Mouse (Mus musculus): ENCODE results near the gene Rilp. TPM values are rescaled to one million over a fixed set of nuclear protein-coding genes. Genes with fewer than 3 reads are reported as not detected.

The Rilp gene
- total RNA-seq (2021): 10 to 100 TPM; 33.4 to 41.9 TPM
- long read RNA-seq, experiment 1, transcript Rilp-201 (8 exons, 1,489 nt): major isoform, 20 of 48 reads
- long read RNA-seq, experiment 1, partial matches to known transcripts: 16 of 48 reads
- long read RNA-seq, experiment 1, other reads (novel, unspliced or antisense): 11 of 48 reads
- long read RNA-seq, experiment 2, transcript Rilp-201 (8 exons, 1,489 nt): major isoform, 33 of 54 reads
- long read RNA-seq, experiment 2, partial matches to known transcripts: 9 of 54 reads
- long read RNA-seq, experiment 2, other reads (novel, unspliced or antisense): 11 of 54 reads

GRCm38 (mm10) chr11:75509741-75510626, at the start of gene Rilp:
Rilp (plus strand) TSS chr11:75510094.
- peak; percentile 92 for DNase-seq
- Histone ChIP-seq H3K27ac (peak within 1 kb of the TSS; percentile 100), H3K4me3 (peak within 1 kb of the TSS; percentile 87)
- intact Hi-C loops (cut with DNase I): loop anchor here (1.0 to 2.0 kb wide), 4 partner anchors 23 to 108 kb away; partner anchors contain the start of gene Prpf8
- TF ChIP-seq CTCF (IDR thresholded peaks at IDR 0.05): peak; percentile 25

GRCm38 (mm10) chr11:75460103-75460843, 49.6 kb upstream of the Rilp start:
- intact Hi-C loops (cut with DNase I): loop anchor here (5.0 kb wide), 1 partner anchor 107 kb away; no protein-coding TSS in a partner anchor
- peak; percentile 92 for DNase-seq
- H3K27ac ChIP-seq: peak overlapping the region; percentile 100
- no peak for TF ChIP-seq CTCF (IDR thresholded peaks at IDR 0.05)
- H3K4me3 ChIP-seq: peak overlapping the region; percentile 72

GRCm38 (mm10) chr11:75460844-75461742, 48.8 kb upstream of the Rilp start, which contains the start of gene Tlcd2:
Tlcd2 (plus strand) TSS chr11:75461715.
- peak; percentile 100 for DNase-seq
- Histone ChIP-seq H3K4me3 (peak within 1 kb of the TSS; percentile 87), H3K27ac (peak within 1 kb of the TSS; percentile 100)
- TF ChIP-seq CTCF (IDR thresholded peaks at IDR 0.05): no peak
- intact Hi-C loops (cut with DNase I): loop anchor here (5.0 kb wide), 1 partner anchor 106 kb away; no protein-coding TSS in a partner anchor

- TF ChIP-seq CTCF (IDR thresholded peaks at IDR 0.05): no peak
- intact Hi-C loops (cut with DNase I): loop anchor here (2.0 to 5.0 kb wide), 2 partner anchors 49 to 106 kb away; partner anchors contain the start of gene Rilp
- Histone ChIP-seq H3K4me3 (peak overlapping the region; percentile 87), H3K27ac (peak overlapping the region; percentile 100)
- DNase-seq: no peak
Measured at GRCm38 (mm10) chr11:75461743-75462252, 48.1 kb upstream of the Rilp start.

- Histone ChIP-seq H3K4me3 (peak overlapping the region; percentile 87), H3K27ac (peak overlapping the region; percentile 100)
- TF ChIP-seq CTCF (IDR thresholded peaks at IDR 0.05): no peak
- intact Hi-C loops (cut with DNase I): loop anchor here (2.0 to 5.0 kb wide), 2 partner anchors 48 to 105 kb away; partner anchors contain the start of gene Rilp
- peak; percentile 97 for DNase-seq
Measured at GRCm38 (mm10) chr11:75462253-75462783, 47.6 kb upstream of the Rilp start.

GRCm38 (mm10) chr11:75462865-75463336, 47.0 kb upstream of the Rilp start:
- intact Hi-C loops (cut with DNase I): loop anchor here (2.0 to 5.0 kb wide), 2 partner anchors 48 to 104 kb away; partner anchors contain the start of gene Rilp
- Histone ChIP-seq H3K27ac (peak overlapping the region; percentile 100), H3K4me3 (peak overlapping the region; percentile 87)
- peak; percentile 97 for DNase-seq
- no peak for TF ChIP-seq CTCF (IDR thresholded peaks at IDR 0.05)

- Histone ChIP-seq H3K4me3 (peak overlapping the region; percentile 87), H3K27ac (peak overlapping the region; percentile 100)
- no peak for TF ChIP-seq CTCF (IDR thresholded peaks at IDR 0.05)
- intact Hi-C loops (cut with DNase I): loop anchor here (2.0 to 5.0 kb wide), 2 partner anchors 47 to 104 kb away; partner anchors contain the start of gene Rilp
- no peak for DNase-seq
Measured at GRCm38 (mm10) chr11:75463624-75464023, 46.3 kb upstream of the Rilp start.

- no peak for DNase-seq
- Histone ChIP-seq H3K4me3 (peak overlapping the region; percentile 87), H3K27ac (peak overlapping the region; percentile 62)
- intact Hi-C loops (cut with DNase I): loop anchor here (5.0 kb wide), 1 partner anchor 103 kb away; no protein-coding TSS in a partner anchor
- TF ChIP-seq CTCF (IDR thresholded peaks at IDR 0.05): no peak
Measured at GRCm38 (mm10) chr11:75464417-75464816, 45.5 kb upstream of the Rilp start.

GRCm38 (mm10) chr11:75465051-75465450, 44.8 kb upstream of the Rilp start:
- intact Hi-C loops (cut with DNase I): no loop called here
- H3K27ac ChIP-seq: peak overlapping the region; percentile 62

More at GRCm38 (mm10) chr11:75465051-75465450, 44.8 kb upstream of the Rilp start:
- H3K4me3 ChIP-seq: peak overlapping the region; percentile 87
- no peak for TF ChIP-seq CTCF (IDR thresholded peaks at IDR 0.05)
- no peak for DNase-seq
